8 mouse cellular contexts compared by ENCODE assay signal in the genomic region with DNA sequence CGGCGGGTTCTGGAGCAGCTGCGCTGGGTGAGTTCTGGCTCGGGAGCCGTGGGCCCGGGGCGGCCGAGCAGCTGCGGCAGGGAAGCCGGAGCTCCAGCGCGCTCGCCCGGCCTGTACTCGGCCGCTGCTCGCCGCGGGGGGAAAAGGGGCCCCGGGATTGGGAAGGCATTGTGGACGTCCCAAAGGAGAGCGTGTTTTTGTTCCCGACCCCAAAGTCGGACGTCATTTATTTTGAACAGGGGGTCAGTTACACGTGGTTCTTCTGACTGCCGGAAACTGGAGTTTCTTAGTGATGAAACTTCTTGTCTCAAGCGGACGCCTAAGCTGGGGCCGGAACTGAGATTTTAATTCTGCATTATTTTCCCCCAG. TPM values are rescaled to one million over a fixed set of nuclear protein-coding genes. Genes with fewer than 3 reads are reported as not detected.
A peak's percentile ranks its signal among the peaks of the same experiment; 100 is the strongest.
DNase-seq lines count a peak whose midpoint lies in the region; ATAC-seq and TF ChIP-seq lines count a peak whose summit lies in the region.

No protein-coding gene starts in this region.

- no peaks in the 10 kb centered on the region for H3K27me3 ChIP-seq in liver, adult 2 months (ENCODE audit: control insufficient read depth, insufficient read depth, low read length)
- H3K27me3 ChIP-seq in hindbrain, embryonic 13.5 days, result no peaks in the 10 kb centered on the region

- H3K27ac ChIP-seq in liver, adult 2 months (replicated peaks; ENCODE audit: insufficient read depth, low read depth, low read length), result peak overlapping the region; percentile 100
- peak overlapping the region; percentile 95 for H3K27ac ChIP-seq in hindbrain, embryonic 13.5 days

- peak; percentile 40 for DNase-seq in liver, adult 2 months (ENCODE audit: extremely low read depth, low read depth, low spot score)
- no peak for DNase-seq in liver
- peak; percentile 20 for DNase-seq in c-Kit-negative CD71-positive TER-119-positive erythroid progenitor cells, embryonic 14.5 days (ENCODE audit: low read depth, low spot score)
- peak; percentile 82 for DNase-seq in mesoderm, embryonic 11.5 days (ENCODE audit: low read depth, low spot score)
- DNase-seq in retina, embryonic 14.5 days (ENCODE audit: low spot score), result no peak
- DNase-seq in frontal cortex, postnatal 25 days (ENCODE audit: low spot score in 2 of 2), result no peak
- DNase-seq in left cerebral cortex, postnatal 14 days (ENCODE audit: low spot score in 2 of 2), result no peak

- TF ChIP-seq POLR2A in liver, adult 2 months (IDR thresholded peaks at IDR 0.05; ENCODE audit: extremely low read depth, insufficient read depth, low read length), result no peak

- ATAC-seq in hindbrain, embryonic 13.5 days (ENCODE audit: low FRiP score), result peak; percentile 74

- peak overlapping the region; percentile 76 for H3K4me2 ChIP-seq in hindbrain, embryonic 13.5 days

- peaks cover 29% of the 10 kb centered on the region for H3K79me2 ChIP-seq in liver, adult 2 months (ENCODE audit: control insufficient read depth, insufficient read depth, low read length)

- H3K9me3 ChIP-seq in hindbrain, embryonic 13.5 days, result no peaks in the 10 kb centered on the region

- intact Hi-C loops in left cerebral cortex, postnatal 14 days (cut with DNase I), result loop anchor here (2.0 kb wide), 2 partner anchors 65 to 119 kb away; a partner anchor contains a TSS

- TF ChIP-seq CTCF in liver, adult 2 months (IDR thresholded peaks at IDR 0.05; ENCODE audit: low read depth, low read length), result no peak

- H3K9ac ChIP-seq in liver, adult 2 months (ENCODE audit: low read depth, low read length), result peak overlapping the region; percentile 95
- H3K9ac ChIP-seq in hindbrain, embryonic 13.5 days, result peak overlapping the region; percentile 88

- 1% methylated on average over 30 of the region's 30 CpGs for WGBS in liver, adult 2 months
- under 1% methylated on average over 30 of the region's 30 CpGs for WGBS in hindbrain, embryonic 13.5 days

- peaks cover 20% of the 10 kb centered on the region for H3K4me1 ChIP-seq in liver, adult 2 months (ENCODE audit: control insufficient read depth, insufficient read depth, low read length)
- H3K4me1 ChIP-seq in hindbrain, embryonic 13.5 days (replicated peaks), result peaks cover 24% of the 10 kb centered on the region

- peak overlapping the region; percentile 80 for H3K4me3 ChIP-seq in liver, adult 2 months (ENCODE audit: insufficient read depth, low read depth, low read length)
- H3K4me3 ChIP-seq in hindbrain, embryonic 13.5 days, result peak overlapping the region; percentile 85

- H3K36me3 ChIP-seq in liver, adult 2 months (ENCODE audit: control insufficient read depth, insufficient read depth, low read length), result peaks cover 16% of the 10 kb centered on the region
- H3K36me3 ChIP-seq in hindbrain, embryonic 13.5 days, result no peaks in the 10 kb centered on the region

RNA-seq across cellular contexts. Expression of a gene that starts 36.0 kb away (rescaled TPM):
- 223 and 268 TPM in 2 replicates for total RNA-seq in liver, adult 2 months (2014; rRNA removed)
- polyA plus RNA-seq in liver, adult 2 months (2012; rRNA removed), result 87.2 and 94.7 TPM in 2 replicates
- polyA plus RNA-seq in hindbrain, embryonic 13.5 days (2015; fragmentation: Nextera tagmentation; extraction: Ambion mirVana), result 38.1 and 42.3 TPM in 2 replicates
- total RNA-seq in left cerebral cortex, postnatal 14 days (2021), result 10 to 100 TPM; 46.3 to 47.9 TPM

Comparison
In these comparisons a context has a peak if more than half of its experiments do, and no peak if none do; other contexts are left out.
1. DNase-seq: peak in liver, adult 2 months (single experiment), c-Kit-negative CD71-positive TER-119-positive erythroid progenitor cells, embryonic 14.5 days (single experiment) and mesoderm, embryonic 11.5 days (single experiment); none in liver (single experiment), retina, embryonic 14.5 days (single experiment), frontal cortex, postnatal 25 days (0 of 2) and left cerebral cortex, postnatal 14 days (0 of 2).